Mouse (Mus musculus) cerebellum, adult 11 months (tissue): ENCODE measurements around the gene Brpf1.

Experiments
- DNase-seq: peaks from one replicate; pipeline ENCODE4 v3.0.0; 2022

Brpf1 gene

DNA sequence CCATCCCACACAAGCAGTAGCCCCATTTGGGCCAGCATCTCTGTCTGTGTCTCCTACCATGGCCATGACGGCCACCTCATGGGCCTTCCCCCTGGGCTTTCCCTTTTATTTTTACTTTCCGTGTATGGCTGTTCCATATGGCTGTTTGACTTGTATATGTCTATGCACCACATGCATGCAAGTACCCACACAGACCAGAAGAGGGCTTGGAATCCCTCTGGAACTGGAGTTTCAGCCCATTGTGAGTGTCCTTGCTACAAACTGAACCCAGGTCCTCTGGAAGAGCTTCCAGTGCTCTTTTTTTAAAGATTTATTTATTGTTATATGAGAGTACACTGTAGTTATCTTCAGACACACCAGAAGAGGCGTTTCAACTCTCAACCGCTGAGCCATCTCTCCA lies 54.5 kb downstream of the Brpf1 start:
- no peak for DNase-seq

DNA sequence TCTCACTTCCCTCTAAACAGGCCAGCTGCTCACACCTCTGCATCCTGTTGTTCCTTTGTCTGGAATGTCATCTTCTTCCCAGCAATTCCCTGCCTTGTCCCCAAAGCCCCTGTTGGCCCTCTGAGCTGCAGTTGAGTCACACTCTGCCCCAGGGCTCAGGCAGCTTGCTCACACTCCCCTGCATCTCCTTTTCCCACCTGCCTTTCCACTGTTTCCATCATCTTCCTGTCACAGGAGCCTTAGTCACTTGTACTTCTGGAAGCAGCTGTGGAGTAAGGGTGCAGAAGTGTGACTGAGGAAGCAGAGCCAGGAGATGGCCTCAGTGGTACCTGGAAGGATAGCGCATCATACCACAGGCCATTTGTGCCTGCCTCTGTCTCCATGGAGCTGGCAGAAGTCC lies 55.3 kb downstream of the Brpf1 start:
- DNase-seq: no peak

DNA sequence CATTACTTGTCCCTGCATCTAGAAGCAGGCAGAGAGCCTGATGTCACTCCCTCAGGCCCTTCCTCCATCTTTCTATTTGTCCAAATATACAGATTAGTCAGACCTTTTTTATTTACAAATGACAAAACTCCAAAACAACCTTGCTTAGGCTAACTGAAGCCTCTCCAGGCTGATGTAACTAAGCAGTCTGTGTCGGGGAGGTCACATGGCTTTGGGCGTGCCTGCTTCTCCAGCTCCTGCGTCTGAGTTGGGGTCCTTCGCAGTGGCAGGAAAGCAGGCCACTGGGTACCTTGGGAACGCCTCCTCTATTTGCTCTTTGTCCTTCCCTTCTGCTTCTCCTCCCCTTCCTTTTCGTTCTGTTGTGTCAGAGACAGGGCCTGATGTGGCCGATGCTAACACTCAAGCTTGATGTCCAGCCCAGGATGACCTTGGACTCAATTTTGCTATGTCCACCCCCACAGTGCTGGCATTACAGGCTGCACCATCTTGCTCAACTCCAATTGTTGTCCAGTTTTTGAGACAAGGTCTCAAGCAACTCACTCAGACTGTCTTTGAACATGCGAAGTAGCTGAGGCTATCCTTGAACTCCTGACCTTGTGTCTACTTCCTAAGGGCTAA lies 57.7 kb downstream of the Brpf1 start:
- no peak for DNase-seq

DNA sequence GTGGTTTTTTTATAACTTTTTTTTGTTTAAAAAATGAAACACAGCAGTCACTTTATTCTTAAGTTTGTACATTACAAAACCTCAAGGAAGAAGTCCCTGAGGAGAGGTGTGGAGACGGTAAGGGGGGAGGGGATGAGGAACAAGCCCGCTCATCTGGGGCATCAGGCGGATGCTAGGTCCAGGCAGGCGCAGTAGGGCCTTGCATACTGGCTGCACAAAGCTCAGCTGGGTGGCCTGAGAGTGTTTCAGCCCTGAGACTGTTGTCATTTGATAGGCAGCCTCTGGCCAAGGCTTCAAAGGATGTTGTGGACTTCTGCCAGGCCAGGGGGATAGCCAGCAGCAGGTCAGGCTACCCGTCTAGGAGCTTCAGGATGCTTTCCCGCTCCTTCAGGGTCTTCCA lies 59.7 kb downstream of the Brpf1 start:
- no peak for DNase-seq

DNA sequence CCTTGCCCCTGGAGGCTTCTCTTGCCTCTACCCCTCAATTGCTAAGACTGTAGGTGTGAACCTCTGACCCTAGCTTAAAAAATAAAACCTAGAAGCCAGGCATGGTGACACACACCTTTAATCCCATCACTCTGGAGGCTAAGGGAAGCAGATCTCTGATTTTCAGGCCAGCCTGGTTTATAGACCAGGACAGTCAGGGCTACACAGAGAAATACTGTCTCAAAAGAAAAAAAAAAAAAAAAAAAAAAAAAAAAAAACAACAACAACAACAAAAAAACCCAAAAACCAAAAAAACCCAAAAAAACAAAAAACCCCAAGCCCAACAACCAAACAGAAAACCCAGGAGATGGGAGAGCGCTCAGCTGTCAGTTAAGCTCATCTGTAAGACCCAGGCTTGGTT lies 60.6 kb downstream of the Brpf1 start:
- no peak for DNase-seq

DNA sequence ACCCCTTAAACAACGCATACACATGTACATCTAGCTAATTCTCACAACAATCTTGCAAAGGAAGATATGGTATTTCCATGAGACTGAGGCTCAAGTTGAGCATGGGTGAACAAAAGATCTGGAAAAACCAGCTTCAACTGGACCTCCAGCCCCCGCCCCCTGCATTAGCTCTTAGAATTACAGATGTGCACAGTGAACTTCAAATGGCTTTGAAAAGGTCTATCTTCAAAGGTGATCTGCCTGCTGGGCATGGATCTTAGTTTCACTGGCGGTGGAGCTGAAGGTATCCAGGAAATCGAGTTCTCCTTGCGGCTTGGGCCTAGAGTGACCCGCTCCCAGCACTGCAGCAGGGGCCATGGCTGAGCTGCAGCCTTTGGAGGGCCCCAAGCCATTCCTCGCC lies 61.2 kb downstream of the Brpf1 start:
- DNase-seq: no peak

DNA sequence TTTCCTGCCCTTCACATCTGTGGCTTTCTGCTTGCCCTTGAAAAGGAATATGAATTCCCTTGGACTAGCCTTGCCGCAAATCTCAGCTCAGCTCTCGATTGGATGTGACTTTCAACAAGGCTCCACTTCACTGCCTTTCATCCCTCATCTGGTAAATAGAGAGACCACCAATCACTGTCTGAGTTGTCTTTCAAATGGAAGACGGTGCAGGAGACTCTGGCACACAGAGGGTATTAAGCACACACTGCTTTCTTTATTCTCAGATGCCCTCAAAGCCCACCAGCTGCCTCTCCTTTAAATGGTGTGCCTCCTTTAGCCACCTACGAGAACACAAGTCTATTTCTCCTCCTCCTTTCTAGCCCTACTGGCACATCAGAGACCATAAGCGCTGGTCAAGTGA lies 61.6 kb downstream of the Brpf1 start:
- DNase-seq: no peak

DNA sequence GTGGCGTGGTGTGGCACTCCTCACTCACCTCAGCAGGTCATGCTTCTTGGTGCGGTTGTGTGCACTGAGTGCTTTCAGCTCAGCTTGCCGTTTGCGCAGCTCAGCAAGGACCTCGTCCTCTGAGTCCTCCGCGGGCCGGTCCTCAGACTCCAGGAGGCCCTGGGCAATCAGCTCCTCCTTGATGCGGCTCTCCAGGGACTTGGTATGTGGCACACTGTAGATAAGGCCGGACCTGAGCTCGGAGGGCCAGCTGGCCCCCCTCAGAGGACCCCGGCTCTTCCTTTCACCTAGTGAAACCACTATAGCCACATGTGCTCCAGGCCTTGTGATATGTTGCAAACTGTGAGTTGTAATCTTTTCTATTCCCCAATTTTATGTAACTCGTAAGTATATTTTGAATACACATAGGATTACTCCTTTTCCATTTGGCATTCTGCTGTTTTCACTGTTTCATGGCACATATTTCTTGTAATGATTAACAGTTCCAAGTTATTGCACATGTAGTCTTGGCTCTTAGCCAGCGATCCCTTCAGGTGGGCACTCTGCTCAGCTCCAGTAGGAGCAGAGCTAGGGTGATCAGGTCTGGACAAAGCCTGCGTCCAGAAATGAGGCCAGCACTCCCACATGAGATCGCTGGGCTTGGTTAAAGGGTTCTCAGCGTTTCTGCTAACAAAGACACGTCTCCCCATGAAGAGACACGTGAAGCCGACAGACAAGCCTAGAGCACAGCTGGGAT lies 63.4 kb downstream of the Brpf1 start:
- no peak for DNase-seq

DNA sequence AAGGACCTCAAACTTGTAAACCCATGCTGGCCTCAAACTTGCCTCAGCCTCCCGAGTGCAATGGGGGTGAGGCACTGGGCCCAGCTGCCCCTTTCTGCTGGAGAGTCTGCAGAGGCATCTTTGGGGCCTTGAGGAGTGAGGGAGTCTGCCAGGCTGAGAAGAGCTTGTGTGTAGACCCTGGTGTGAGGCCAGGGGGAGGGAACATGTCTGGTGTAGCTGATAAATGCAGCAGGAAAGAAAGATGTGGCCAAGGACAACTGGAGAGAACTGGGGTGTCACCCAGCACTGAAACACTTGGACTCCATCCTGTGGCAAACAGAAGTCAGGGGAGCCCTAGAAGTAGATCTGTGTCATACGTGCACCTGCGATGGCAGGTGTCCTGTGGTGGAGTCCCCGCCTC lies 66.6 kb downstream of the Brpf1 start:
- no peak for DNase-seq
